Mouse (Mus musculus): ENCODE results near the gene Gata2. TPM values are rescaled to one million over a fixed set of nuclear protein-coding genes. Genes with fewer than 3 reads are reported as not detected.

The Gata2 gene
- polyA plus RNA-seq (2015; fragmentation: Illumina TruSeq; extraction: RNeasy Lipid Tissue Mini Kit (QIAGEN cat#74804); ENCODE audit: low read depth, low replicate concordance) = 3.0 TPM

GRCm38 (mm10) chr6:88193433-88194052 lies at the start of gene Gata2:
Gene Gata2, plus strand, starts transcription at chr6:88193891.

GRCm38 (mm10) chr6:88221968-88222367 lies 28.3 kb downstream of the Gata2 start, which contains the start of gene Dnajb8:
Gene Dnajb8, plus strand, starts transcription at chr6:88222268.

Other genes with a start within 250 kb of the Gata2 start
- 20.5 TPM for gene H1fx, start 212.3 kb upstream of the Gata2 start, polyA plus RNA-seq (2015; fragmentation: Illumina TruSeq; extraction: RNeasy Lipid Tissue Mini Kit (QIAGEN cat#74804); ENCODE audit: low read depth, low replicate concordance)
- 426 TPM for gene Rab7, start 148.6 kb upstream of the Gata2 start, polyA plus RNA-seq (2015; fragmentation: Illumina TruSeq; extraction: RNeasy Lipid Tissue Mini Kit (QIAGEN cat#74804); ENCODE audit: low read depth, low replicate concordance)
- 141 TPM for gene Rpn1, start 109.4 kb upstream of the Gata2 start, polyA plus RNA-seq (2015; fragmentation: Illumina TruSeq; extraction: RNeasy Lipid Tissue Mini Kit (QIAGEN cat#74804); ENCODE audit: low read depth, low replicate concordance)
- gene Dnajb8, start 28.4 kb downstream of the Gata2 start, polyA plus RNA-seq (2015; fragmentation: Illumina TruSeq; extraction: RNeasy Lipid Tissue Mini Kit (QIAGEN cat#74804); ENCODE audit: low read depth, low replicate concordance) = not detected